Mouse (Mus musculus): Measurements from ENCODE around the gene Dlst.

Gene Dlst

GRCm38 (mm10) chr12:85181475-85182344, 71.1 kb downstream of the Dlst start:
- ATAC-seq (ENCODE audit: low TSS enrichment) = no peak

- ATAC-seq (ENCODE audit: low TSS enrichment) = no peak
These were observed 71.7 kb downstream of the Dlst start for GRCm38 (mm10) chr12:85182345-85182643.

GRCm38 (mm10) chr12:85182898-85183297, 72.3 kb downstream of the Dlst start:
- ATAC-seq (ENCODE audit: low TSS enrichment) = no peak

GRCm38 (mm10) chr12:85184118-85184517, 73.5 kb downstream of the Dlst start:
- no peak for ATAC-seq (ENCODE audit: low TSS enrichment)

All from frontal cortex, adult (tissue).